Mouse (Mus musculus): ENCODE data around the gene Sgk1.

DNA sequence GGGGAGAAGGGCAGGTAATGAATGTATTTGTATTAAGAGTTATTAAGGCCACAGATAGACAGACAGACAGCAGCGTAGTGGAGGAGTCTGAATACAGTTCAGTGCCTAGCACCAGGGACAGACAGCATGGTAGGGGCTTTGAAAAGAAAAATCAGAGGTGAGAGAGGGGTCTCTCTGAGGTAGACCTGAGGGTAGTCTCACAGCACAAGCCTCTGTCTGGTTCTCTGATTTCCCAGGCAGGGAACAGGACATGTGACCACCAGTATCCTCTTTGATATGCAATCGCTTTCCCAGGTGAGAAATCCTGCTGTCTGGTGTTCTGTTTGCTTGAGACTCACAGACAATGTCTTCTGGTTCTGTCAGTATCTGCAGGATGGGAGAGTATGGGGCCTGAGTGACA, 52.8 kb downstream of the Sgk1 start:
- TF ChIP-seq CTCF (IDR thresholded peaks at IDR 0.05; ENCODE audit: extremely low read depth, insufficient read depth, low read length) (no peak), POLR2A (IDR thresholded peaks at IDR 0.05; ENCODE audit: extremely low read depth, insufficient read depth, low read length) (no peak)

Data from cortical plate, adult 2 months (tissue).